Mouse (Mus musculus): ENCODE data around the gene Adamts16.

Gene Adamts16

GRCm38 (mm10) chr13:70718814-70719213 lies 122.8 kb downstream of the Adamts16 start:
- DNase-seq (ENCODE audit: low read depth in 1 of 2, low spot score in 2 of 2): no peak

- DNase-seq (ENCODE audit: low read depth in 1 of 2, low spot score in 2 of 2): no peak
Observed at GRCm38 (mm10) chr13:70716022-70716421, 125.6 kb downstream of the Adamts16 start.

DNA sequence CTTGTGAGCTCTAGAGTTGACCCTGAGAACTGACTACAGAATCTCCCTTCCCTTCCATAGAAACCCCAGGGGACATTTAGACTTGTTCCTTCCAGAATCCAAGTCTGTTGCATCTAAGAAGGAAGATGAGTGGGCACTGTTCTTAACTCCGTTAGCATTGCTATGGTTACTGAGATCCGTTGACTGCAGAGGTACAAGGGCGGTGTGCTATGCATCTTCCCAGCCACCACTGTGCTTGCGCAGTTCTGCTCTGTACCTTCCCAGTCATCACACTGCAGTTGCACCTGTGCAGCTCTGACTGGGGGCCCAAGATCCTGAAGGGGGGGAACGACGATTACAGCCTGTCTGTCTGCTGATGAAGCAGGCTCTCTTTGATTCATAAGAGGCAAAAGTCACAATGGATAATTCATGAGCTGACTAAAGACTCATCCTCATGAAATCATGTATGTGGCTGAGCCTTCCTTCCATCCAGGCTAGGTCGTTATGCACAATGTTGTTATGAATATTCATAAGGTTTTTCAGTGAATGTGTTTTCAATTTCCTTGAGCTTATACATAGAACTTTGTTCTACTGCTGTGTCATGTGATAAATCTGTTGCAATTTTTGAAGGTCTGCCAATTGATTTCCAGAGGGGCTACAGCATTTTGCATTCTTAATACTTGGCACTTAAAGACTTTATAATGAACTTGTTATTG lies 127.4 kb downstream of the Adamts16 start:
- DNase-seq (ENCODE audit: low read depth in 1 of 2, low spot score in 2 of 2): no peak

- no peak for DNase-seq (ENCODE audit: low read depth in 1 of 2, low spot score in 2 of 2)
Observed at GRCm38 (mm10) chr13:70713331-70713730, 128.3 kb downstream of the Adamts16 start.

DNA sequence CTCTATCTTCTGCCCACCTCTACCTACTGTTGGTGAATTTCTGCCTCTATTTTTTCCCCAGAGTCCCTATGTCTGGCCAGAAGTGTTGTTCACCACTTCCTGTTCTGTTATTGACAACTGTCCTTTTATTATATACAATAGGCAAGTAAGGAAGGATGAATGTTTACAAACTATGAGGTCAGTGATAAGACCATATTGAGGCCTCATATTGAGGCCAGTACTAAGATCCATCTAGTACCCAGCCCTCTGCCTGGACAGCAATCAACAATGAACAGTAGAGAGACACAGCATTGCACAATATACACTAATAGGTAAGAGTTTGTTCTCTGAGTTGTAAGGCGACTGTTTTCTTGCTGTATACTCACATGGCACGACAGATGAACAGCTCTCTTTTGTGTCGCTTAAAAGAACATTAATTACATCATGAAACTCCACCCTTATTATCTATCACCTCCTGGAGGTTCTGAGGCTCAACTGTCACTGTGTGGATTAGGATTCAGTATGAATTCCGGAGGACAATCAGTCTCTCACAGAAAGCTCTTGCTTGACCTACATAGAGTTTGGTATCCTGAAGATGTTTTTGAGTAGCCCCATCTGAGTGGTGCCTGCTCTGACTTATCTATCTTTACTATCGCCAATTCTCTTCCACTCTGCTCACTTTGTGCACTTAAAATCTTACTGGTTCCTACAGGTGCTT lies 134.3 kb downstream of the Adamts16 start:
- DNase-seq (ENCODE audit: low read depth in 1 of 2, low spot score in 2 of 2): no peak

- no peak for DNase-seq (ENCODE audit: low read depth in 1 of 2, low spot score in 2 of 2)
Observed at GRCm38 (mm10) chr13:70702904-70703303, 138.7 kb downstream of the Adamts16 start.

- DNase-seq (ENCODE audit: low read depth in 1 of 2, low spot score in 2 of 2): no peak
Observed at GRCm38 (mm10) chr13:70698812-70699387, 142.7 kb downstream of the Adamts16 start.

- DNase-seq (ENCODE audit: low read depth in 1 of 2, low spot score in 2 of 2): no peak
Observed at GRCm38 (mm10) chr13:70689452-70689960, 152.1 kb downstream of the Adamts16 start.

DNA sequence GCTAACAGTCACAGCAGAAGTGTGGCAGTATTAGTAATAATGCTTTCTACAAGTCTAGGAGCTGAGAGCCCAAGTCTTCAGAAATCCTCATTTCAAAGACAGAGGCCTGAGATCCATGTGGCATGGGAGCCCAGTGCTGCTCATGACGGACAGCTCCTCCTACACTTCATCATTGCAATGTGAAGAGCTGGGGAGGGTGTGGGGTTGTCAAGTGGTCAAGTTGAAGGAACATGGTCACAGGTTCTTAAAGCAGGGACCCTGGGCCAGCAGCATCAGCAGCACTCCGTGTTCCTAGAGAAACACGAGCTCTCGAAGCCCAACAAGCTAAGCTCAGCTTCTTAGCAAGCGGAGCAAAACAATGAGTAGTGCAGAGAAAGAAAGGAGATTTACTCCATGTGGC lies 155.8 kb downstream of the Adamts16 start:
- no peak for DNase-seq (ENCODE audit: low read depth in 1 of 2, low spot score in 2 of 2)

GRCm38 (mm10) chr13:70684976-70685609 lies 156.5 kb downstream of the Adamts16 start:
- no peak for DNase-seq (ENCODE audit: low read depth in 1 of 2, low spot score in 2 of 2)

- DNase-seq (ENCODE audit: low read depth in 1 of 2, low spot score in 2 of 2): no peak
Observed at GRCm38 (mm10) chr13:70681411-70682183, 160.0 kb downstream of the Adamts16 start.

GRCm38 (mm10) chr13:70680316-70680715 lies 161.3 kb downstream of the Adamts16 start:
- no peak for DNase-seq (ENCODE audit: low read depth in 1 of 2, low spot score in 2 of 2)

Measured in monocyte, adult 2 months (primary cell).